Mouse (Mus musculus): ENCODE measurements around the gene Ubl4b. TPM values are rescaled to one million over a fixed set of nuclear protein-coding genes. Genes with fewer than 3 reads are reported as not detected.

The Ubl4b gene
- polyA plus RNA-seq, 1 experiment from 2014 or later: not detected

DNA sequence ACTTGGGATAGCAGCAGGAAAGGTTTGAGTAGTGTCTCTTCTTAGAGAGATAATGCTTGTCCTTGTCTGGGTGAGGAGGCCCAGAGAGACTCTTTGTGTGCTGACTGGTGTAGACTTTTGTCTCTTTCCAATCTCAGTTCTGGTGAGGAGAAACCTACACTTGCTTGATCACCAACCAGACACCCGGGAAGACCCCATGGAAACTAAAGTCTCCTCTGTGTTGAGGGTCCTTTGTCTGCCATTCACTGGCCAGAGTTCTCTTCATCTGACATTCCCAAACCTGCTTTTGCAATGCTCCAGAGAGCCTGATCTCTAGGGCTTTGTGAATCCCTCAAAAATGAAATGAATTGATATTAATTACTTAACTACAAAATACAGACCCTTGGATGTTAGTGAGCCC is 29.0 kb upstream of the Ubl4b start:
- H3K4me1 ChIP-seq: peaks cover 28% of the 10 kb centered on the region
- no peak overlapping the region for H3K4me3 ChIP-seq
- H3K4me2 ChIP-seq: no peak overlapping the region
- H3K36me3 ChIP-seq: no peaks in the 10 kb centered on the region
- no peaks in the 10 kb centered on the region for H3K9me3 ChIP-seq
- no peak overlapping the region for H3K9ac ChIP-seq
- ATAC-seq (ENCODE audit: insufficient number of reproducible peaks, low FRiP score, low TSS enrichment, low read depth): no peak
- H3K27ac ChIP-seq: no peak overlapping the region
- 22% methylated on average over 1 of the region's 1 CpGs for WGBS
- H3K27me3 ChIP-seq: peaks cover 78% of the 10 kb centered on the region

DNA sequence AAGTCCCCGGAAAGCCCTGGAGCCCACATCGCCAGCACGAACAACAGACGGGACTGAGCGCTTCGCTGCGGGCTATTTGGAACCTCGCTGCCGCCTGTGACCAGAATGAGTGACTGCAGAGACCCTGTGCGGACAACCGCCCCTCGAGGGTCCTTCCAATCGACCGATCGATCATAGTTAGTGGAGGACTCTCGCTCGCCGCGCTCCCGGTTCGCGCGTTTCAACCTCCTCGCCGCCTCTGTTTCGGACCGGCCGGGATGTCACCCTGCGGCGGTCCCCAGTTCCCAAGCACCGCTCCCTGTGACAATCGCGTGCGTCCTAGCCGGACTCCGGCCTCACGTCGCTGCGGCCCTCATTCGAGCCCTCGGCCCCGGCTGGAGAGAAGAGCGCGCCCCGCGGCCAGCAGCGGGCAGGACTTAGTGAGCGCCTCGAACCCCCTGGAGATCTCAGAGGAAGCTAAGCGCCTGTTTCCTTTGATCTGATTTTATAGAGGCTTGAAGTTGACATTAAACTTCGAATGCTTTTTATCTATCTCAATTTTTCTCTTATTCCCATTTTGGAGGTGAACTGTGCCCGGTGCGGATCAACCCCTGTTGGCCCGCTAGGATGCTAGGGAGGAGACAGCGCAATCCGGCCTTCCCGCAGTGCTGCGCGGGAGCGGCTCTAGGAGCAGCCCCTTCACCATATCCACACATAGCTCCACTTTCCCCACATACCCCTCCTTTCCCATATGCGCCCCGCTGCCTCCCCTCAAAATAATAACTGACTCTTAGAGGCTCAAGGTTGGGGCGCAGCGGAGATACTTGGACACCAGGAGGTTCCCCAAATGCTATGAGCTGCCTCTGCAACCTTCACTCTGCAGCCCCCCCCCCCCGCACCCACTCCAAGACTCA is 28.2 kb upstream of the Ubl4b start:
- Histone ChIP-seq H3K27me3 (peaks cover 73% of the 10 kb centered on the region), H3K36me3 (no peaks in the 10 kb centered on the region), H3K4me2 (peak overlapping the region; percentile 62), H3K4me1 (peaks cover 28% of the 10 kb centered on the region), H3K27ac (no peak overlapping the region; the same call in 1 of the 2 replicates), H3K9me3 (no peaks in the 10 kb centered on the region), H3K4me3 (peak overlapping the region; percentile 41), H3K9ac (peak overlapping the region; percentile 31)
- no peak for ATAC-seq (ENCODE audit: insufficient number of reproducible peaks, low FRiP score, low TSS enrichment, low read depth)
- WGBS: 2% methylated on average over 65 of the region's 65 CpGs

DNA sequence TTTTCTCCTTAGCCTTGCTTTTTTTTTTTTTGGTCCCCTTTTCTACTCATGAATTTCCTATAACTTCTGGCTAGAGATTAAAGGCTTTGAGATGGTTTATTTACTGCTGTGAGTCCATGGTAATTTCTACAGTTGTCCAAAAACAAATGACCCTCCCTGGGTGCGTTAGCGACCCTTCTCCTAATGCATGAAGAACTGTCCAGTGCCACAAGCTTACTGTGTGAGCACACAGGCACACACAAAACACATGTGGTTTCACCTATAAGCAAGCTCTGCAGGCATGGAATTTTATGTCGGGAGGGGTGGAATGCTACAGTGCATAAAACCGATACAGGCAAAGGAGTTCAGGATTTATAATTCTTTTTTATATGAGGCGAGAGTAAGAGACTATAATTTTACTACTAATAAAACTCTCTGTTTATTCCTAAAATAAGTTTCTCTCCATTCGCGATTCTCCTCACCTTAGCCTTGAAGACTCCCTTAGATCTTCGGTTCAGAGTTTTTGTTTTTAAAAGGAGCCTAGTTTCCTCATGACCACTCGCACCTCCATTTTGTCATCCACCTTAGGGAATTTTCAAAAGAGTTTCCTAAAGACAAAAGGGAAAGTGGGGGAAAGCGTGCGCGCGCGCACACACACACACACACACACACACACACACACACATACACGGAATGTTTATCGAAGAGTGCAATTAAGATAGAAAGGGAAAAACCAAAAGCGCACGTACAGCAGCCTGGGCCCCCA is 27.4 kb upstream of the Ubl4b start:
- H3K4me2 ChIP-seq: peak overlapping the region; percentile 62
- H3K4me3 ChIP-seq: peak overlapping the region; percentile 41
- H3K27me3 ChIP-seq: peaks cover 67% of the 10 kb centered on the region
- no peak for ATAC-seq (ENCODE audit: insufficient number of reproducible peaks, low FRiP score, low TSS enrichment, low read depth)
- 2% methylated on average over 18 of the region's 18 CpGs for WGBS
- peaks cover 28% of the 10 kb centered on the region for H3K4me1 ChIP-seq
- no peak overlapping the region for H3K9ac ChIP-seq
- H3K9me3 ChIP-seq: no peaks in the 10 kb centered on the region
- no peak overlapping the region for H3K27ac ChIP-seq
- H3K36me3 ChIP-seq: no peaks in the 10 kb centered on the region

GRCm38 (mm10) chr3:107581103-107582010 is 26.5 kb upstream of the Ubl4b start:
- Histone ChIP-seq H3K36me3 (no peaks in the 10 kb centered on the region), H3K9ac (no peak overlapping the region), H3K4me3 (no peak overlapping the region), H3K4me2 (no peak overlapping the region), H3K27me3 (peaks cover 60% of the 10 kb centered on the region), H3K9me3 (no peaks in the 10 kb centered on the region), H3K27ac (no peak overlapping the region), H3K4me1 (peaks cover 28% of the 10 kb centered on the region)
- WGBS: 10% methylated on average over 15 of the region's 15 CpGs
- ATAC-seq (ENCODE audit: insufficient number of reproducible peaks, low FRiP score, low TSS enrichment, low read depth): no peak

DNA sequence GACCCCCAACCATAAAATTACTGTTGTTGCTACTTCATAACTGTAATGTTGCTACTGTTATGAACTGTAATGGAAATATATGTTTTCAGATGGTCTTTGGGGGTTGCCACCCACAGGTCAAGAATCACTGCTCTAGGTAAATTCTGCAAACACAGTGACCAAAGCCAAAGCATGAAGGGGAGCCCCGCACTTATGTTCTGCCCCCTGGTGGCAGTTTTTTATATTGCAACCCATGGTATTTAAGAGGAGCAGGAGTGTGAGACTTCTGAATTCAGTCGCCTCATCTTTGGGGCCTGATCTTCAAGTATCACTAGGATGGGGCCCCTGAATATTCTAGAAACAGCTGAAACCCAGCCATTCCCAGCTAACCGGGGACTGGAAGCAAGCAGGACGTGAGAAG is 24.6 kb upstream of the Ubl4b start:
- Histone ChIP-seq H3K4me1 (peaks cover 28% of the 10 kb centered on the region), H3K4me3 (no peak overlapping the region), H3K9me3 (no peaks in the 10 kb centered on the region), H3K27ac (no peak overlapping the region), H3K9ac (no peak overlapping the region), H3K27me3 (peaks cover 41% of the 10 kb centered on the region), H3K4me2 (no peak overlapping the region), H3K36me3 (no peaks in the 10 kb centered on the region)
- ATAC-seq (ENCODE audit: insufficient number of reproducible peaks, low FRiP score, low TSS enrichment, low read depth): no peak
- WGBS: 22% methylated on average over 4 of the region's 4 CpGs

GRCm38 (mm10) chr3:107577810-107578390 is 23.0 kb upstream of the Ubl4b start:
- peaks cover 17% of the 10 kb centered on the region for H3K4me1 ChIP-seq
- H3K4me2 ChIP-seq: no peak overlapping the region
- WGBS: 39% methylated on average over 3 of the region's 3 CpGs
- H3K27me3 ChIP-seq: peaks cover 25% of the 10 kb centered on the region
- ATAC-seq (ENCODE audit: insufficient number of reproducible peaks, low FRiP score, low TSS enrichment, low read depth): no peak
- no peaks in the 10 kb centered on the region for H3K36me3 ChIP-seq
- H3K4me3 ChIP-seq: no peak overlapping the region
- no peaks in the 10 kb centered on the region for H3K9me3 ChIP-seq
- H3K9ac ChIP-seq: no peak overlapping the region
- no peak overlapping the region for H3K27ac ChIP-seq

DNA sequence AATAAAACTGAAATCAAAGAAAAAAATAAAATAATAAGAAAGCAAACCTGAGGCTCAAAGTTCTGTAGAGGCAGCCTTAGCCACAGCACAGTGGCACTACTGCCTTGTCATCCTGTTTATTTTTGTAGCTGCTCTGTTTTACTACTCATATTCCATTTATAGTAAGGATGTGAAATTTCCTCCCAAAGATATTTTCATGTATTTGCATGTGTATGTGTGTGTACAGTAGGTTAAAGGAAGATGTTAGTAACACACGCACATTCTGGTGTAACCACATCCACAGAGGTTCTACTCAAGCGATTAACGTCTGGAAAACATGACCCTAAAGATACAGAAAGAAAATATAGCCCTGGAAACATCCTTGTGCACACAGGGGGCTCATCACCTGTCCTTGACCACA is 21.9 kb upstream of the Ubl4b start:
- Histone ChIP-seq H3K4me3 (no peak overlapping the region), H3K27me3 (peaks cover 22% of the 10 kb centered on the region), H3K27ac (no peak overlapping the region), H3K36me3 (no peaks in the 10 kb centered on the region), H3K9ac (no peak overlapping the region), H3K4me2 (no peak overlapping the region), H3K4me1 (peaks cover 11% of the 10 kb centered on the region; the same call in 1 of the 2 replicates), H3K9me3 (no peaks in the 10 kb centered on the region)
- 89% methylated on average over 3 of the region's 3 CpGs for WGBS
- ATAC-seq (ENCODE audit: insufficient number of reproducible peaks, low FRiP score, low TSS enrichment, low read depth): no peak

GRCm38 (mm10) chr3:107571205-107571604 is 16.3 kb upstream of the Ubl4b start:
- no peak for ATAC-seq (ENCODE audit: insufficient number of reproducible peaks, low FRiP score, low TSS enrichment, low read depth)
- H3K36me3 ChIP-seq: no peaks in the 10 kb centered on the region
- WGBS: 41% methylated on average over 2 of the region's 2 CpGs
- no peak overlapping the region for H3K4me2 ChIP-seq
- no peaks in the 10 kb centered on the region for H3K9me3 ChIP-seq
- H3K4me1 ChIP-seq: no peaks in the 10 kb centered on the region
- no peak overlapping the region for H3K9ac ChIP-seq
- H3K4me3 ChIP-seq: no peak overlapping the region
- H3K27me3 ChIP-seq: 0 out of 2 replicates have a peak, but pooled peaks cover 3% of the 10 kb centered on the region
- H3K27ac ChIP-seq: no peak overlapping the region

GRCm38 (mm10) chr3:107568721-107569120 is 13.8 kb upstream of the Ubl4b start:
- H3K27me3 ChIP-seq: 0 out of 2 replicates have a peak, but pooled peaks cover 3% of the 10 kb centered on the region
- 58% methylated on average over 4 of the region's 4 CpGs for WGBS
- peaks cover 3% of the 10 kb centered on the region; the same call in 1 of the 2 replicates for H3K4me1 ChIP-seq
- H3K4me2 ChIP-seq: no peak overlapping the region
- no peak for ATAC-seq (ENCODE audit: insufficient number of reproducible peaks, low FRiP score, low TSS enrichment, low read depth)
- H3K9ac ChIP-seq: no peak overlapping the region
- no peaks in the 10 kb centered on the region for H3K9me3 ChIP-seq
- H3K36me3 ChIP-seq: no peaks in the 10 kb centered on the region
- no peak overlapping the region for H3K27ac ChIP-seq
- no peak overlapping the region for H3K4me3 ChIP-seq

- no peak overlapping the region for H3K9ac ChIP-seq
- no peaks in the 10 kb centered on the region for H3K9me3 ChIP-seq
- WGBS: 63% methylated on average over 7 of the region's 7 CpGs
- 0 out of 2 replicates have a peak, but pooled peaks cover 3% of the 10 kb centered on the region for H3K27me3 ChIP-seq
- H3K4me1 ChIP-seq: peaks cover 6% of the 10 kb centered on the region; the same call in 1 of the 2 replicates
- no peak overlapping the region for H3K27ac ChIP-seq
- no peak for ATAC-seq (ENCODE audit: insufficient number of reproducible peaks, low FRiP score, low TSS enrichment, low read depth)
- no peak overlapping the region for H3K4me3 ChIP-seq
- no peak overlapping the region for H3K4me2 ChIP-seq
- H3K36me3 ChIP-seq: no peaks in the 10 kb centered on the region
These were observed 12.9 kb upstream of the Ubl4b start for GRCm38 (mm10) chr3:107567766-107568165.

DNA sequence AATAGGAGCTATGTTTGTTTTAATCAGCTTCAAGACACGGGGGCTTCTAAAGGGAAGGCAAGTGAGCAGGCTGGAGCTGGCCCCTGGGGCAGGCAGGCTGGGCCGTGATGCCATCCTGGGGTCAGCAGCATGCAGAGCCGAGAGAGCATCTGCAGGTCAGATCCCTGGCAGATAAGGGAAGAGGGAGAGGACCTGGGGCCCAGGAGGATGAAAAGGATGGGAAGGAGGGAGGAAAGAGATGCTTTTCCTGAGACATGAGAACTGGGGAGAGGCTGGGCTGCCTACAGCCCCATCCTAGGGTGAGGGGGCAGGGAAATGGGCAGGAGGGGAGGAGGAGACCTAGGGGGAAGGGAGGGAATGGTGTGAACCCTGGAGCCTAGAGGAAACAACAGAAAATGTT is 10.5 kb upstream of the Ubl4b start:
- Histone ChIP-seq H3K9ac (no peak overlapping the region), H3K27ac (no peak overlapping the region), H3K4me1 (peaks cover 16% of the 10 kb centered on the region; the same call in 1 of the 2 replicates), H3K4me2 (no peak overlapping the region), H3K4me3 (no peak overlapping the region), H3K36me3 (no peaks in the 10 kb centered on the region), H3K27me3 (0 out of 2 replicates have a peak, but pooled peaks cover 3% of the 10 kb centered on the region), H3K9me3 (no peaks in the 10 kb centered on the region)
- no peak for ATAC-seq (ENCODE audit: insufficient number of reproducible peaks, low FRiP score, low TSS enrichment, low read depth)
- WGBS: 34% methylated on average over 3 of the region's 3 CpGs
